Mouse (Mus musculus) lung, embryonic 15.5 days (tissue): ENCODE data around the gene Serhl. TPM values are rescaled to one million over a fixed set of nuclear protein-coding genes. Genes with fewer than 3 reads are reported as not detected.
A peak's percentile ranks its signal among the peaks of the same experiment; 100 is the strongest.

ENCODE experiments used
- ATAC-seq: fragments of 200-750 bp; cut with Nextera tagmentation; 2 replicates; pipeline ENCODE4 v1.8.0; 2017; ENCODE audit warnings: moderate number of reproducible peaks, borderline replicate concordance; ENCODE audit not compliant: low FRiP score, low TSS enrichment; ENCODE audit errors: extremely low read depth
- H3K27ac ChIP-seq: fragments of 300-500 bp; sonication (generic); 2 replicates; pipeline ENCODE4 v1.5.1; 2015; ENCODE audit warnings: moderate library complexity, mild to moderate bottlenecking, inconsistent platforms
- H3K27me3 ChIP-seq: fragments of 300-500 bp; sonication (generic); 2 replicates; pipeline ENCODE4 v1.6.1; 2015; ENCODE audit warnings: inconsistent platforms
- H3K36me3 ChIP-seq: fragments of 300-500 bp; sonication (generic); 2 replicates; pipeline ENCODE4 v1.6.1; 2015; ENCODE audit warnings: inconsistent platforms
- H3K4me1 ChIP-seq: fragments of 300-500 bp; sonication (generic); 2 replicates; pipeline ENCODE4 v1.6.1; 2015; ENCODE audit warnings: inconsistent platforms
- H3K4me2 ChIP-seq: fragments of 300-500 bp; sonication (generic); 2 replicates; pipeline ENCODE4 v1.6.1; 2015; ENCODE audit warnings: inconsistent platforms, mild to moderate bottlenecking, moderate library complexity
- H3K4me3 ChIP-seq: fragments of 300-500 bp; sonication (generic); 2 replicates; pipeline ENCODE4 v1.5.1; 2015; ENCODE audit warnings: mild to moderate bottlenecking, inconsistent platforms
- H3K9ac ChIP-seq: fragments of 300-500 bp; sonication (generic); 2 replicates; pipeline ENCODE4 v1.6.1; 2015; ENCODE audit warnings: inconsistent platforms
- H3K9me3 ChIP-seq: fragments of 300-500 bp; sonication (generic); 2 replicates; pipeline ENCODE4 v1.6.1; 2016; ENCODE audit warnings: inconsistent platforms
- WGBS: fragments of 180-500 bp; shearing (Covaris S2); methylation state at CpG from one replicate; pipeline ENCODE4 v1.1.7; 2015; 5-methylcytosine and 5-hydroxymethylcytosine counted together
- polyA plus RNA-seq: library from polyadenylated mRNA; unstranded; fragments of >200 nt; fragmentation: Nextera tagmentation; extraction: Ambion mirVana; gene quantifications from 2 replicates; pipeline ENCODE4 v1.2.1, GENCODE M21; 2015

Serhl gene
- polyA plus RNA-seq, 1 experiment from 2014 or later = 61.9 TPM

DNA sequence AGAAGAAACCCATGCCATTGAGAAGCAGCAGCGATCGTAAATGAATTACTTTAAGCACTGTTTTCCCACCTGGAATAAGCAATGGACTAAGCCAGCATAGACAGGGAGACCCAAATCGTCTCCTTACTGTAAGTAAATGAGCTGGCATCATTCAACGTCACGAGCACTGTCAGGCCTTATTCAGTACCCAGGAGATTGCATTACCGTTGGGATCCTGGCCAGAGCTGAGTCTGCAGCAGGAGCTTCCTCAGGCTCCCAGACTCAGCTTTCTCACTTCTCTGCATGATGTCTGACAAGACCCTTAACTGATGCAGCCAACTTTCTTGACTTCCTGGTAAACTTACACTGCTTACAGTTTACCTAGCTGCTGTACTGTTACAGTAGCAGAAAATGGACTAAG, 45.4 kb downstream of the Serhl start:
- no peak for ATAC-seq

DNA sequence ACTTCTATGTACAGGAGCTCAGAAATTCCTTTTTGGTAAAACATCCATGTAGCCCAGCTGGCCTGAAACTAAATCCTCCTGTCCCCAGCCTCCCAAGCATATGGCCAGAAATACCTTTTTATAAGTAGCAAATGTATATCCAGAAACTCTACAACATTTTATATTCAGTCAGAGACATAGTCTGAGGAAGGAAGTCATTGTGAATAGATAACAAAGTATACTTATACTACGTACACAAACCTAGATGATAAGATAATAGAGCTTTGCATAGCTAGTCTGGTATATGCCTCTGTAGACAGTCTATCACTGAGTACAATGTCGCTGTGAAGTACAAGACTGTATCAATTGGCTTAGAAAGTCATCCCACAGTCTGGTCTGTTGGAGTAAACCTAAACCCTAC, 46.3 kb downstream of the Serhl start:
- Histone ChIP-seq H3K4me1 (no peaks in the 10 kb centered on the region), H3K27ac (no peak overlapping the region), H3K4me2 (no peak overlapping the region), H3K9me3 (no peaks in the 10 kb centered on the region), H3K9ac (no peak overlapping the region), H3K36me3 (peaks cover 76% of the 10 kb centered on the region), H3K4me3 (no peak overlapping the region), H3K27me3 (no peaks in the 10 kb centered on the region)
- 73% methylated on average over 2 of the region's 2 CpGs for WGBS
- ATAC-seq = no peak

More for the DNA sequence above, 45.4 kb downstream of the Serhl start:
- H3K27ac ChIP-seq = no peak overlapping the region
- no peaks in the 10 kb centered on the region for H3K9me3 ChIP-seq
- 84% methylated on average over 6 of the region's 6 CpGs for WGBS
- no peaks in the 10 kb centered on the region for H3K27me3 ChIP-seq
- no peaks in the 10 kb centered on the region for H3K4me1 ChIP-seq
- no peak overlapping the region for H3K9ac ChIP-seq
- H3K4me2 ChIP-seq = no peak overlapping the region
- peaks cover 86% of the 10 kb centered on the region for H3K36me3 ChIP-seq
- H3K4me3 ChIP-seq = no peak overlapping the region

DNA sequence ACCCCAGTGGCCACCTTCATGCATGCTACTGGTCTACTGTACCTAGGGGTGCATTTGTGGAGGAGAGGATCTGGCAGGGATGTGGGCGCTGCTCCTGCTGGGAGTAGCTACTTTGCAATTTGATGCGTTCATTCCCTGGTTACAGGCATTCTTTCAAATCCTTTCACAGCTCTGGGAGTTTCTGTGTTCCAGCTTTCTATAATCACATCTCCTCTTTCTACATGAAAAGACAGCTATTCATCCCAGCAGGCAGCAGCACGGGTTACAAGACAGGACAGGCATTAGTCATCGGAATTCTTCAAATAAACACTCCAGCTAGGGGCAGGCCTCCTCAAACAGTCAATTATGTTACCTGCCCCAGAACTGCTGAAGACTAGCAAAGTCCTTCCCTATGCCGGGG, 53.6 kb downstream of the Serhl start:
- Histone ChIP-seq H3K9ac (no peak overlapping the region), H3K9me3 (no peaks in the 10 kb centered on the region), H3K27ac (no peak overlapping the region), H3K4me3 (no peak overlapping the region), H3K4me1 (peaks cover 15% of the 10 kb centered on the region), H3K4me2 (no peak overlapping the region), H3K27me3 (no peaks in the 10 kb centered on the region), H3K36me3 (peaks cover 24% of the 10 kb centered on the region)
- 14% methylated on average over 5 of the region's 5 CpGs for WGBS
- ATAC-seq = no peak

DNA sequence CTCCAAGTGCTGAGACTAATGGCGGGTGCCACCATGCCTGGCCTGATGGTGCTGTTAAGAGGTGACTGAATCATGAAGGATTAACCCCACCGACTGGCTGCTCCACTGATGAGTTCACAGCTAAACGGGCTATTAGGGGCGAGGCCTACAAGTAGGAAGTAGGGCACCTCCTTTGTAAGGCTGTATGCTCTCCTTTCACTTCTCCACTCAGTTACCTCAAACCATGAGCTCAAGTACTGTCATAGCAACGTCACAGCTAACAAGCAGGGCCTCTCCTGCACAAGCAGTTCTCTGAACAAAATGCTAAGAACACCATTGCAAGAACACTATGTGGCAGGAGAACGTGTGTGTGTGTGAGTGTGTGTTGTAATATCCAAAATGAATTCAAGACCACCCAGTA, 56.2 kb downstream of the Serhl start:
- Histone ChIP-seq H3K4me3 (no peak overlapping the region), H3K27ac (no peak overlapping the region), H3K9me3 (no peaks in the 10 kb centered on the region), H3K27me3 (no peaks in the 10 kb centered on the region), H3K9ac (no peak overlapping the region), H3K36me3 (peaks cover 18% of the 10 kb centered on the region), H3K4me1 (peaks cover 23% of the 10 kb centered on the region), H3K4me2 (no peak overlapping the region)
- ATAC-seq = no peak
- WGBS = 87% methylated on average over 6 of the region's 6 CpGs

DNA sequence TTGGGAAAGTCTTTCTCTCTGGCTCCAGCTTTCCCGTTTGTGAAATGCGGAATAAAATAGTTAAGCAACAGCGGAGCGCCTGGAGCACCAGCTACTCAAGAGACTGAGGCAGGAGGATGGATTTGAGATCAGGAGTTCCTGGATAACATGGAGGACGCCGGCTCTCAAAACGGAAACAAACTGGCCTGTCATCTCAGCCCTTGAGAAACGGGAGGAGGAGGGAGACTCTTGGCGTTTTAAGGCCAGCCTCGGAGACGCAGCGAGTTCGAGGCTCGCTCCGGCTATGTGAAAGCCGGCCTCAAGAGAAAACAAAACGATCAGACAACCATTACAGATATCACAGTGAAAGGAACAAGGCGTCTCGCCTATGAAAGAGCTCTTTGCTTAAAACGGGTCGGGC, 59.1 kb downstream of the Serhl start:
- Histone ChIP-seq H3K27me3 (no peaks in the 10 kb centered on the region), H3K4me2 (peak overlapping the region; percentile 84), H3K36me3 (peaks cover 19% of the 10 kb centered on the region), H3K27ac (peak overlapping the region; percentile 99), H3K9me3 (no peaks in the 10 kb centered on the region), H3K4me3 (peak overlapping the region; percentile 98), H3K4me1 (peaks cover 16% of the 10 kb centered on the region), H3K9ac (peak overlapping the region; percentile 100)
- ATAC-seq = no peak
- 2% methylated on average over 21 of the region's 21 CpGs for WGBS

DNA sequence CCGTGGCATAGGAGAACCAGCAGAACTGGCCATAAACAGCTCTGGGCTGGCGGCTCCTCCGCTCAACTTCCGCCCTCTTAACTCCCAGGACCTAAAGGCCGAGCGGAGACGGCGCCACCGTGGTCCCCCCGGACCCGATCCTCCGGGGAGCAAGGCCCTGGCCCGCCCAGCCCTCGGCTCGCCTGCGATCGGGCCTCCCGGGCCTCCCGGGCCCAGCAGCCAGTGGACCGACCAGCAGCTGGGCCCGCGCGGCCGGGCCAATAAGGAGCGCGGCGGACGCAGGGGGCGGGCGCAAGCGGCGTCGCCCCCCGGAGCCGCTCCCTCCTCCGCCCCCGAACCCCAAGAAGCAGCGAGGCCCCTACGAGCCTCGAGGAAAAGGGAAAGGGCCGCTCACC, 59.5 kb downstream of the Serhl start:
- Histone ChIP-seq H3K9me3 (no peaks in the 10 kb centered on the region), H3K27me3 (no peaks in the 10 kb centered on the region), H3K4me2 (peak overlapping the region; percentile 84), H3K36me3 (peaks cover 23% of the 10 kb centered on the region), H3K27ac (peak overlapping the region; percentile 99), H3K9ac (peak overlapping the region; percentile 100), H3K4me1 (peaks cover 14% of the 10 kb centered on the region), H3K4me3 (peak overlapping the region; percentile 98)
- WGBS = under 1% methylated on average over 40 of the region's 41 CpGs
- ATAC-seq = peak; percentile 85

DNA sequence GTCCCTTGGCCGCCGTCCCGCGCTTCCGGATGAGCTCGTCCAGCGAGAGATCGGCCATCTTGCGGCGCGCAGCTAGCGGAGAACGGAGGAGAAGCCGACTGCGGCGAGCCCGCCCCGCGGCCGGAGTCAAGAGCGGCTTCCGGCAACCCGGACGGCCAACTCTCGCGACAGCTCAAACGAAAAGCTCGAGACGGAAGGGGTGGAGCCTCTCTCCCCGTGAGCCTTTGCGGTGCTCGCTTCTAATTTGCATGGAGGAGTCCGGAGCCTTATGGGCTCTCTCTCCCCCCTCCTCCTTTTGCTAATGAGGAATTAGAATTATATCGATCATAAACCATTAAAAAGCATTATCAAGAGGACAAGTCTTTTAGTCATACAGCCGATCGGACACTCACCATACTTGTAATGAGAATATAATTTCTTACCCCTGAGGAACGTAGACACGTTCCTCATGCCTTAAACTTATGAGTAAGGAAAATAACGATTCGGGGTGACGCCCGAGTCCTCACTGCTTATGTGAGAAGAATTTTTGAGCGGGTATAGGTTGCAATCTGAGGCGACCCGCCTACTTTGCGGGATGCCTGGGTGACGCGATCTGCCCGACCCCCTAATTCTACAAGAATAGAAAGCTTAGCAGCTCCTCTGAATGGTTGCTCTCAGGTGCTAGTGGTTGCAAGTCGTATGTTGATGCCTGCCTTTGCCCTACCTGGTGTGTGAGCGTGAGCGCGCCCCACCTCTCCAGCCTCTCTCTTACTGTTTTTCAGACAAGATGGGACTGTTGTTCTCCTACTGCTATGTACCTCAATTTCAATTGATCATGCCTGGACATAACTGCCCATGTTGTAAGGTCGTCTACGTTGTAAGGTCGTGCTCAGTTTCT, 60.1 kb downstream of the Serhl start, which contains the start of gene Poldip3:
TSS of gene Poldip3 (minus strand) at position 189 of the 877 bp plus-strand sequence.
- under 1% methylated on average over 56 of the region's 56 CpGs for WGBS
- H3K4me1 ChIP-seq = peaks cover 12% of the 10 kb centered on the region
- H3K9ac ChIP-seq = peak within 1 kb of the TSS; percentile 100
- peaks cover 28% of the 10 kb centered on the region for H3K36me3 ChIP-seq
- peak within 1 kb of the TSS; percentile 84 for H3K4me2 ChIP-seq
- peak within 1 kb of the TSS; percentile 98 for H3K4me3 ChIP-seq
- no peaks in the 10 kb centered on the region for H3K27me3 ChIP-seq
- peak; percentile 92 for ATAC-seq
- H3K27ac ChIP-seq = peak within 1 kb of the TSS; percentile 99
- no peaks in the 10 kb centered on the region for H3K9me3 ChIP-seq

DNA sequence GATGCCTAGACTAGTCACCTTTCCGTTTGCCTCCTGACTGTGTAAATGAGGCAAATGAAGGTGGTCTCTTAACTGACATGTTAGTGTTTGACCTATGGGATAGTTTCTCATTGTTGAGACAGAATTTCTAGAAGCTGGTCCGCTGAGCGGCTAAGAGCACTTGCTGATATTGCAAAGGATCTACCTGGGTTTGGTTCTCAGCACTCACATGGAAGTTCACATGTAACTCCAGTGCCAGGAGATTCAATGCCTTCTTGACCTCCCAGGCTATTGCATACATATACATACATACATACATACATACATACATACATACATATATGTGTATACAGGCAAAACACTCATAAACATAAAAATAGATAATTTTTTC, 60.8 kb downstream of the Serhl start:
- no peak for ATAC-seq
- peak overlapping the region; percentile 98; the same call in 1 of the 2 replicates for H3K4me3 ChIP-seq
- no peaks in the 10 kb centered on the region for H3K27me3 ChIP-seq
- peaks cover 12% of the 10 kb centered on the region for H3K4me1 ChIP-seq
- H3K4me2 ChIP-seq = peak overlapping the region; percentile 84
- peak overlapping the region; percentile 99 for H3K27ac ChIP-seq
- WGBS = 16% methylated on average over 3 of the region's 3 CpGs
- peak overlapping the region; percentile 7 for H3K9ac ChIP-seq
- peaks cover 28% of the 10 kb centered on the region for H3K36me3 ChIP-seq
- H3K9me3 ChIP-seq = no peaks in the 10 kb centered on the region

DNA sequence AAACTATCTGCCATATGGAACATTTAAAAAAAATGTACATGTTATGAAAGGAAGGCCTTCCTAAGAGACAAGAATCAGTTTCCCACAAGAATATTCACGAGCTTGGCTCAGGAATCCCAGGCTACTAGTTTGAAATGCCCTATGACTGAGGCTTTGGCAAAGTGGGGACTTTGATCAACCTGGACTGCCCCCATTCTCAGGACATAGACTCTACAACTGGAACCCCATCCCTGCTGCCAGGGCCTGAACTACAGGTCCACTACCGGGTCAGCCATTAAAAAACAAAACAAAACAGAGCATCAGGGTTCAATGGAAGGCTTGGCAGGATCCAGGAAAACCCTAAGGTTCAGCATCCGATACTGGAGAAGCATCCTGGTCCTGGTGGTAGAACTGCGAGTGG, 61.4 kb downstream of the Serhl start:
- ATAC-seq = no peak
- Histone ChIP-seq H3K27me3 (no peaks in the 10 kb centered on the region), H3K27ac (no peak overlapping the region), H3K4me1 (peaks cover 12% of the 10 kb centered on the region), H3K9ac (no peak overlapping the region), H3K4me3 (no peak overlapping the region), H3K9me3 (no peaks in the 10 kb centered on the region), H3K36me3 (peaks cover 25% of the 10 kb centered on the region), H3K4me2 (no peak overlapping the region)
- WGBS = 79% methylated on average over 4 of the region's 4 CpGs

DNA sequence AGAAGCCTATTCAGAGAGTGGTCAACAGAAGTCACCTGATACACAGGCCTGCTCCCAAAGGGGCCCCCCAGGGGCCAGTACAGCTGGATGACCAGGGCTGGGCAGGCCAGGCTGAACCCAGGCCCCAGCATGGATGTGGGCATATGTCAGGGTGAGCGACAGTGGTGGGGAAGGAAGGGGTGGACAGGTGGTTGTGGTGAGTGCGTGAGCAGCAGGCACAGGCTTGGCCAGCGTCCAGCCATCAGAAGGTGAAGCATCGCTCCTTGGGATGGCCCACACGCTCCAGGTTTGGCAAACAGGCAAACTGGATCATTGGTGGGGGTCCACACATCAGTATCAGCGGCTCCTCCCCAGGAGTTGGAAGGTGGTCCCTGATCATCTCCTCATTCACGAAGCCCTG, 65.0 kb downstream of the Serhl start:
- Histone ChIP-seq H3K9me3 (no peaks in the 10 kb centered on the region), H3K4me3 (no peak overlapping the region), H3K9ac (no peak overlapping the region), H3K4me1 (peaks cover 4% of the 10 kb centered on the region; the same call in 1 of the 2 replicates), H3K27me3 (no peaks in the 10 kb centered on the region), H3K4me2 (no peak overlapping the region), H3K27ac (no peak overlapping the region), H3K36me3 (peaks cover 30% of the 10 kb centered on the region)
- no peak for ATAC-seq
- 94% methylated on average over 7 of the region's 7 CpGs for WGBS

DNA sequence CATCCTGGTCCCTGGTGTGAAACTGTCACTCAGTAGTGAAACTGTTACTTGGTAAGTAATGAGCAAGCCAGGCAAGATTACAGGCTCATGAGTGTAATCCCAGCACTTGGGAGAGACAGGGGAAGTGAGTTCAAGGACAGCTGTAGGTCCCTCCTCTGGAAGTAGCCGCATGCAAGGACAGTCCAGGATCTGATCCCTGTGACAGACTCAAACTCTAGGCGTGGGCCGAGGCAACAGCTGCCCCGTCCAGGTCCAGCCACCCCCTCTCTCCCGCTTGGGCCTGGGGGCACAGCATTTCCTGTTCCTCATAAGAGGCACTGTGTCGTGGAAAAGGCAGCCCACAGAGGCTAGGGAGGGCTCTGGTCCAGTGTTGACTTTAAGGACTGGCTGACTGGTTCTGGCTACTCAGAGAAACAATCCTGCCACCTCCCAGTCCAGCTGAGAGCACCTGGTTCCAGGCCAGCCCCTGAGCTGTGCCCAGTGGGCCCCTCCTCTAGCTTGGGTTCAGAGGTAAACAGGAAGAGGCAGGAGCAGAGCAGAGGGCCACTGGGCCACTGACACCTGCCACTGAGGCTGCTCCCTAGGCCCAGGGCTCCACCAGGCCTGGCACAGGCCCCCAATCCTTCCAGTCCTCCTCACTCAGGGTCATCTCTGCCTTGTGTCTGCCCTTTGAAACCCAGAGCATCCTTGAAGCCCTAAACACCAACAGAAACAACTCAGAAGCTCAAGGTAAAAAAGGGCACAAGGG, 66.5 kb downstream of the Serhl start:
- H3K27ac ChIP-seq = no peak overlapping the region
- H3K9me3 ChIP-seq = no peaks in the 10 kb centered on the region
- no peak overlapping the region for H3K4me3 ChIP-seq
- H3K4me2 ChIP-seq = no peak overlapping the region
- ATAC-seq = no peak
- H3K27me3 ChIP-seq = no peaks in the 10 kb centered on the region
- H3K36me3 ChIP-seq = peaks cover 39% of the 10 kb centered on the region
- no peak overlapping the region for H3K9ac ChIP-seq
- H3K4me1 ChIP-seq = no peaks in the 10 kb centered on the region
- WGBS = 73% methylated on average over 6 of the region's 6 CpGs
